Mouse (Mus musculus) ovary, postnatal 14 days (tissue): ENCODE measurements around the gene Kiz.

Experiments
- DNase-seq: peaks from one replicate; pipeline ENCODE4 v3.0.0; 2022; ENCODE audit warnings: low spot score

The Kiz gene

DNA sequence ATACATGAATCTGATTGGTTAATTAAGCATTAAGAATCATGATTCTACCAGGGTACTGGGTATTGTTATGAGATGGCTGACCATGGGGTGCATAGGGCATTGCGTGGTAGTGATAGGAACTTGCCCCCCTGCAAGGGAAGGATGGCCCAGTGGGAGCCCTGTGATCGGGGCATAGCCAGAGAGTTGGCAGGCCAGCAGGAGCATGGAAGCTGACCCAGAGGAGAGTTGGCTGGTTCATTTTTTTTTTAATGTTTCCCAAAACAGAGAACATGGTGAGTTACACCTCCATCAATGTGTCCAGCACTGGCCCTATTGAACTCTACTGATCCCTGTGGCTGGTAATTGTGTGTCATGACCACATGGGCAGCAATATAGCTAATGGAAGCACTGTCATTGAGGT is 127.1 kb downstream of the Kiz start:
- no peak for DNase-seq

DNA sequence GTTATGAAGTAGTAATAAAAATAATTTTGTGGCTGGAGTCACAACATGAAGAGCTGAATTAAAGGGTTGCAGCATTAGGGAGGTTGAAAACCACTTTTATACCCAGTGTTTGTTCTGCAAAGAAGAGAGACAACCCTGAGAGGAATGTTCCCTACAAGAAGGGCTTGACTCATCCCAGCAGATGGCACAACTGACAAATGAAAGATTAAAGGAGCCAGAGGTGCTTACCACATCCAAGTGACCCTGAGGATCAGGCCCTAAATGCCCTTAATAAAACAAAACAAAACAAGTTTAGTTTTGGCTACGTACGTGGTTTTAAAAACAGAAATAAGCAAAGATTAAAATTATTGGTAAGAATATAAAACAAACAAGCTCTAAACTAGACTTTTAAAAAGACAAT is 129.2 kb downstream of the Kiz start:
- no peak for DNase-seq

- DNase-seq: no peak
Measured at GRCm38 (mm10) chr2:146985807-146986206, 130.1 kb downstream of the Kiz start.

GRCm38 (mm10) chr2:146986429-146986828 is 130.8 kb downstream of the Kiz start:
- no peak for DNase-seq

DNA sequence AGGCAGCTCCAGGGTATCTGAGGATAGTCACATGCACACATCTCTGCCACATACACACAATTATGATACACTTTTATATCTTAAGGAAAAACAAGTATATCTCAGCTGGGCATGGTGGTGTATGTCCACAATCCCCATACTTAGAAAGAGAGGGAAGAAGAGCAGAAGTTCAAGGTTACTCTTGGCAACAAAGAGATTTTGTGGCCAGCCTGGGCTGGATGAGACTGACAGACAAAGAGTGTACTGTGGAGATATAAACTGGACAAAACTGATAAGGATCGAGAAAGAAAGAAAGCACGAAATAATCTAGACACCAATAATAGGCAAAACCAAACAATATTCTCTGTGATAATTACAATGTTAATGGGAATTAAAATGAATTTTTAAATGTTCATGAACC is 151.6 kb downstream of the Kiz start:
- DNase-seq: no peak

DNA sequence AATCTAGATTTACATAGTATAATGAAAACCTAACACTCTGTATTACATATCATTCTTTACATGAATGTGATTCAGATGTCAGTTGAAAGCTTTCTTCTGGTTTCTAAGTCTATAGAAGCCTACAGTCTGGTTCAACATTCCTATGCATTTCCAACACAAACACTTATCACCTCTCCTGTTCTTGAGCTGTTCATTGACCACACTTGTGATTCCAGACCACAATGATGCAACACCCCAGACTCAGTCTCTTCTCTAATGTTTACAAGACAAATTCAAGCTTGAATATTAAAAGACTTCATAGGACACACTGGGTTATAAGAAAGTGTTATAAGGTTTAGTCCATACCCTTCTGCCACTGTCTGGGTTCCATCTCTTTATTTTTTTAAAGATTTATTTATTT is 153.4 kb downstream of the Kiz start:
- no peak for DNase-seq

GRCm38 (mm10) chr2:147010141-147010540 is 154.5 kb downstream of the Kiz start:
- DNase-seq: no peak

GRCm38 (mm10) chr2:147010952-147011351 is 155.3 kb downstream of the Kiz start:
- DNase-seq: no peak

GRCm38 (mm10) chr2:147011474-147012140 is 155.9 kb downstream of the Kiz start:
- DNase-seq: no peak

- DNase-seq: no peak
Measured at GRCm38 (mm10) chr2:147012141-147012622, 156.5 kb downstream of the Kiz start.

DNA sequence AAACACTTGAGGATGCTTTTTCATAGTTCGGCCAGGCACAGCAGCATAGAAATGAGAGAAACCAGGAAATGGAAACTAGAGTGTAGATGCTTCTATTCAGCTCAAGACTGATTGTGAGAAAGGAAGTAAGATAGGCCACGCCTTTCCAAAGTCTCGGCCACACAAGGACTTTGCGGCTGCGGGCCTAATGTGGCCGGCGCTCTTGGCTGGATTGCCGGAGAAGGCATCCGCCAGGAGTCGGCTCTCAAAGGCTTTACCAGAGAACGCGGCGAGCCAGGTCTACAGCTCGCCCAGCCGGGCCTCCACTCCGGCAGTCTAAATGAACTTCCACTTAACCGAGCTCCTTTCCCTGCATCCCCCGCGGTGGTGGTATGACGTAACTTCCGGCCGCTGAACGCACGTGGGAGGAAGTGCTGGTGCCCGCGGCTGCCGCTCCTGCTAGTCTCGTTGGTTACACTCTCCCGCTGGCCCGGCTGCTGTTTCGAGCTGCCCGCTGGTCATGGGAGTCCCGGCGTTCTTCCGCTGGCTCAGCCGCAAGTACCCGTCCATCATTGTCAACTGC is 157.0 kb downstream of the Kiz start, which contains the start of gene Xrn2:
TSS of gene Xrn2 (plus strand) at position 374 of the 562 bp plus-strand sequence.
- DNase-seq: peak; percentile 92

DNA sequence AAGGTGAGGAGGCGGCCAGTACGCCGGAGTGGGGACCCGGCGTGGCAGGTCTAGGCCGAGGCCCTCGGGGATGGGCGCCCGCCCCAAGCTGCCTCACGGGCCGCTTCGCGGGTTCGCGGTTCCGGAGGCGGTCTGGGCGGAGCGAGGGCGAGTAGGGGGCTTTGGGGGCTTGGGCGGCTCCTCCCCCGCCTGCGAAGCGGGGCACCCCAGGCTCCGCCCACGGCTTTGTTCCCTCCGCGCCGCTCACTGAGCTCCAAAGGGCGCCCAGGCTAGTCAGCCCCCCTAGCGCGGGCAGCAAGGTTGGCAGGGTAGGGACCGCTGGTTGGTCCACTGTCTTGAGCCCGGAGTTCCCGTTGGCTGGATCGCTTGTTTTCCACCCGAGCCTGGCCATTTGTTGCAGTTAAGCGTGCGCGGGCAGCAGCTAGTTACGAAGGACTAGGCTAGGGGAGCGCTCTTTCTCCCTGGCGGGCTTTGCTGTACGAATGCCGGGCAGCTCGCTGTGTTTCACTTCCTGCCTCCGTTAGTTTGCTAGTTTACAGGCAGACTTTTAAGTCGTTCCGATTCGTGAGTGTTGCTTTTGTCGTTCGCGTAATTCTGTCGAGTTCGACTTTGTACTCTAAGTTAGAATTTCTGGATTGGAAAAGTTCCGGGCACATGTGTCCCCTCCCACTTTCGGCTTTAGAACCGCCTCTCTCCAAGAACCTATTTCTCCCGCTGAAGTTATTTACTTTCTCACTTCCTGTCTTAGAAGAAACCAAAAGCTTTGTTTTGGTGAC is 157.7 kb downstream of the Kiz start:
- no peak for DNase-seq

DNA sequence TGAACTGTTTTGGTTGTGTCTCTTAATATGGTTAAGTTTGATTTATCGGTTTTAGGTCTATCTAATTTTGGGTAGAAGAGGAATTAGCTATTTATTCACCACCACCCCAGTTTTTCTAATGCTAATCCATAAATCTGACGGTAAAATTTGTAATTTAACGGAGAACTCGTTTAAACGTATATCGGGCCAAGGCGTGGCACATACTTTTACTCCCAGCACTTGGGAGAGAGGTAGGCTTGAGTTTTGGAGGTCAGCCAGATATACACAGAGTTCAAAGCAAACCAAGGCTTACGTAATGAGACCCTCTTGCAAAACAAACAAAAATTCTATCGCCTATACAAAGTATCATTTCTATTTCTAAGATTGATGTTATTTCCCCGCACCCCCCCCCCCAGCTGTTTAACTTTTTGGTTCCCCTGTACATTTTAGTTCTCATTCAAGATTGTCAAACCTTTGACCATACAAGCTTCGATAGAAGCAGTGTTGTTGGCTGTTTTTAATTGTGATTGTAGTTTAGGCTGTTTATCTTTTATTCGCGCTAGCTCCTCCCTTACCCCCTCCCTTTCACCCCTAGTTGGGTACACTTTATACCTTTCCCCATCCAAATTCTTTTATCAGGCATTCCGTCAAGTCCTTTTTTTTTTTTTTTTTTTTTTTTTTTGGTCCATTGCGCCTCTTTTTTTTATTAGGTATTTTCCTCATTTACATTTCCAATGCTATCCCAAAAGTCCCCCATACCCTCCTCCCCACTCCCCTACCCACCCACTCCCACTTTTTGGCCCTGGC is 158.6 kb downstream of the Kiz start:
- no peak for DNase-seq
